Mouse (Mus musculus) erythroblast, embryonic 14.5 days (primary cell): Measurements from ENCODE around the gene Btnl10.

ENCODE experiments used
- GATA1 ChIP-seq: IDR thresholded peaks from 2 replicates; pipeline ENCODE4 v1.6.1; 2012; ENCODE audit warnings: low read length, inconsistent platforms, mixed read lengths
- TAL1 ChIP-seq: IDR thresholded peaks from 3 replicates; pipeline ENCODE4 v1.6.1; 2012; ENCODE audit warnings: low read length, inconsistent platforms, mixed read lengths

- TF ChIP-seq GATA1 (no peak), TAL1 (no peak)
These were observed 37.6 kb downstream of the Btnl10 start for GRCm38 (mm10) chr11:58955143-58955867.
